Mouse (Mus musculus) urinary bladder, postnatal 14 days (tissue): ENCODE measurements at regions not wholly inside any gene's neighbourhood (a gene's known extent, or its start where the extent isn't known, plus 50 kb on each side); places are given as distances from the start of the nearest gene placed in this dataset.

ENCODE experiments used
- DNase-seq: peaks from one replicate; pipeline ENCODE4 v3.0.0; 2021; ENCODE audit warnings: low spot score

DNA sequence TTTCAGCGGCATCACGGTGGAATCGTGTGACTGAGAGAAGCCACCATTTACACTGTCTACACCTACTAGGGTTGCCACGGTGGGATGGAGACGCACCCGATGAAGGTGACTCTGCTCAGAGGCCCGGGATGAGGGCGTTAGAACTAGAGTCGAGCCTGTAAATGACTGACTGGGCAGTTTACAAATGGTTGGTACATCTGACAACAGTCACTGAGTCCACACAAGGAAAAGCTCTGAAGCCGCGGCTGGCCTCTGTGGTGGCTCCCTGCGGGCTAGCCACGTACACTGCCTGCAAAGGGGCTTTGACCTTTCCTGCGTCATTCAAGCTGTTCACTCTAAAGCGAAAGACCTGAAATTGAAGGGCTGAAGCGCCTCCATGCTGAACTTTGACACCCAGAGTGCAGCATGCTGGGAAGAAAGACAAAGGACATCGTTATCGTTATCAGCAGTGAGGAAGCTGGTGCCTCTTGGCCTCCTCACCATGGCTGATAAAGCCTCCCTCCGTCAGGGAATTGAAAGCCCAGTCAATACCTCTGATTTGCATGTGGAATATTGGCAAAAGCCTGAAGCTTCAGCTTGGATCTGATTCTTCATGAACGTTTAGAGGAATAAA lies 462.1 kb upstream of the Arglu1 start:
- DNase-seq = no peak

- DNase-seq = no peak
Observed at GRCm38 (mm10) chr8:9144362-9144761, 454.0 kb upstream of the Arglu1 start.

DNA sequence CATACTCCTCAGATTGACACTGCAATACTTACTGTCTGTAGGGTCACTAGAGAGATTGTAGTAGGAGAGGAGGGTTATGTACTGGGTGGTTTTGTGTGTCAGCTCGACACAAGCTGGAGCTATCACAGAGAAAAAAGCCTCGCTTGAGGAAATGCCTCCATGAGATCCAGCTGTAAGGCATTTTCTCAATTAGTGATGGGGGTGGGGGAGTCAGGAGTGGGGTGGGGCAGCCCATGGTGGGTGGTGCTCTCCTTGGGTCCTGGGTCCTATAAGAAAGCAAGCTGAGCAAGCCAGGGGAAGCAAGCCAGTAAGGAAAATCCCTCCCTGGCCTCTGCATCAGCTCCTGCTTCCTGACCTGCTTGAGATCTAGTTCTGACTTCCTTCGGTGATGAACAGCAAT lies 449.5 kb upstream of the Arglu1 start:
- DNase-seq = no peak

- DNase-seq = peak; percentile 32
Observed at GRCm38 (mm10) chr8:9139059-9139620, 448.8 kb upstream of the Arglu1 start.

DNA sequence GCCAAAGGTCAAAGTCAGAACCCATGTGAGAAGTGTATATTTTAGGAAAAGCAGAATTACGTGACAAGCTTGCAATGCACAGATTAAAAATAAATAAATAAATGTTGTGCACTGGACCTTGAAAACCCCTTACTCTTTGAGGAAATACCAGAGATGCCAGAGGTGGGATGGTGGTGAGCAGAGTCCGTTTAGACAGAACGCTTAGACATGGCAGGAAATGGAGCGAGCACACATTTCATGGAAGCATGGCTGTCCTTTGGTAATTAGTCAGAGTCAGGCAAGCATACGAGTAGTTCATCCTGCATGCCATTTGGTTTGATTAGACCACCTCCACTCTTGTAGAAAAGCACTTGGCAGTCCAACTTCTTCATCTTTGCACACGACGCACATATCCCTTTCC lies 443.4 kb upstream of the Arglu1 start:
- DNase-seq = no peak

DNA sequence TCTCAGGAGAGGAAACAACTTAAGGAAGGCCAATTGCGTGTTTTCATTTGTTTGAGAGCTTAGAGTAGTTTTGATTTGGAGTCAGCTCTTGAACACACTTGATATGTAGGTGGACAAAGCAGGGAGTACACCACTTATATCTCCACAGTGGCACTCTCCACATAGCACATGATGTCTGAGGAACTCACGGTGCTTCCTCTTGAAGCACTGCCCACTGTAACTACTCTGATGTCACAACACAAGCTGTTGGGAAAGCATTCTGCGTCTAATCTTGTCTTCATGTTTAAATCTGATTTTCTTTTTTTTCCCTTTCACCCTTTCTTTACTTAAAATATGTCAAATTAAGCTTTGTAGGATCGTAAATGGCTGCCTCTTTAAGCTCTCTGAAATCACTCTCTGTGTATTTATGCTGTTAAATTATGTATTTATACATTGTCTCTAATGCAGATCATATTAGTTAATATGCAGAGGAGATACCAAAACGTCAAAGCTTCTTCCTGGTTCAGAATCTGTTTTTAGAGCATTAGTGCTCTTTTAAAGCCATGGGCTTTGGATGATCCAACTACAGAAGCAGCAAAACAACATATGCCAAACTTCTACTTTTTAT lies 442.4 kb upstream of the Arglu1 start:
- no peak for DNase-seq

- no peak for DNase-seq
Observed at GRCm38 (mm10) chr8:9131249-9131648, 440.9 kb upstream of the Arglu1 start.

GRCm38 (mm10) chr8:9124503-9124902 lies 434.2 kb upstream of the Arglu1 start:
- no peak for DNase-seq

- no peak for DNase-seq
Observed at GRCm38 (mm10) chr8:9117809-9118737, 427.8 kb upstream of the Arglu1 start.

- no peak for DNase-seq
Observed at GRCm38 (mm10) chr8:9095980-9096379, 405.7 kb upstream of the Arglu1 start.

DNA sequence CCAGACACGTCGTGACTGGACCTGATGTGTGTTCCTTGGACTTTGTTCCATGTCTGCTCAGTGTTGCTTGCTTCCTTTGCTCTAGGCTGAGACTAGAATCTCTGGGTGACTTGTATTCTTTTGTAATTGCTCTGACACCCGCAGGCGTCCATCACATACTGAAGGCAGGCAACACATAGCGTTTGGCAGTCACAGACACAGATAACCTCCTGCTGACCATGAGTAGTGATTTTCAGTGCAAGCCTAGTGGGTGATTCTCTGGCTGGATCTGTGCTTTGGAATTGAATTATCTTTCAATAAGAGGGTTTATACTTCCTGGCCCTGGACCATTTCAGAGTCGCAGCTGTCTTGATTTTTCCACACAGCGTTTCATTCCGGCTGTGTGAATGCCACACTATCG lies 403.7 kb upstream of the Arglu1 start:
- DNase-seq = no peak

DNA sequence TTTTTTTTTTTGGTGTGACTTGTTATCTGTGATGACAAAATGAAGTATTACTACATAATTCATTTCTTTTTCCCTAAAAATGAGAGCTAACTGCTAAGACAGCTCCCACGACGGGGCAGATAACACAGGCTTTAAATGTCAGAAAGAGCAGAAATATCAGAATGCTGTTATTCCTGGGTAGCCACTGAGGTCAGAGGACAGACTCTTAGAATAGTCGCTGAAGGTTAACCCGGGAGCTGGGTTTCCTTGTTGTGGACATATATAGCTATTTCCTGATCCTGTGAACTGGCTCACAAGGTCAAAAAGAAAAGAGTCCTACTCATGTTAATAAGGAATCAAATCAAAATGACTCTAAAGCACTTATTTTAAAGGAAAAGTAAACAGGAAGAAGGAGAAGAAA lies 403.0 kb upstream of the Arglu1 start:
- DNase-seq = no peak

DNA sequence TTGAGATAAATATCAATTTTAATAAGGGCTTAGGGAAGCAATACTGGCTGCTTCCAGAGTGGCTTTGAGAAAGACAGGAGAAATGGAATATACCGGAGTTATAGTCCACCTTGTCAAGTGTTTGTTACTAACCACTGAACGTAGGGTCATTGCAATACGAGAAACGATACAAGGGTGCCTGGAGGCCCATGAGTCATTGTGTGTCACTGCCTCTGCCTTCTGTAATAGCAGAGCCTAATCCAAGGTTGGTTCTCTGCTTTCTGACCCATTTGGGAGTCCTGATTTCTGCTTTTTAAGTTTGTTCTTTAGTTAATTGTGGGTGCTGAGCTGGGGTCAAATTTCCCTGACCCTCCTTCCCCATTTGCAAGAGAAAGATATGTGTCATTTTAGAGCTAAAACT lies 382.4 kb upstream of the Arglu1 start:
- DNase-seq = no peak

DNA sequence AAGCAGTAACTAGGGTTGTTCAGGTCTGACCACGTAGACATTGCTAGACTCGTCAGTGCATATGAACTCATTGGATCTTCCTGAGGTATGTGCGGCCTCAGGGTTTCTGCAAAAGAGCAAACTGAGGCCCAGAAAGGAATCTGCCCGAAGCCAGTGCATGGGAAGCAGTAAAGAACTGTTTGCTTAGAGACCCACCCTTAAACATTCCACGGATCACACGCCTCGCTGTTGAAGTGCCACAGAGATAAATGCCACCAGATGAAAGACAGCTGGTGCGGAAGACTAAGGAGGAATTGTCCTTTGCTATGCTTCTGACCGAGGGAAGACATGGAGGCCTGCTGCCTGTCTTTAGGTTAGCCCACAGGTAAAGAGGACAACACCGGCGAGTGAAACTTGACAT lies 382.0 kb upstream of the Arglu1 start:
- DNase-seq = no peak

DNA sequence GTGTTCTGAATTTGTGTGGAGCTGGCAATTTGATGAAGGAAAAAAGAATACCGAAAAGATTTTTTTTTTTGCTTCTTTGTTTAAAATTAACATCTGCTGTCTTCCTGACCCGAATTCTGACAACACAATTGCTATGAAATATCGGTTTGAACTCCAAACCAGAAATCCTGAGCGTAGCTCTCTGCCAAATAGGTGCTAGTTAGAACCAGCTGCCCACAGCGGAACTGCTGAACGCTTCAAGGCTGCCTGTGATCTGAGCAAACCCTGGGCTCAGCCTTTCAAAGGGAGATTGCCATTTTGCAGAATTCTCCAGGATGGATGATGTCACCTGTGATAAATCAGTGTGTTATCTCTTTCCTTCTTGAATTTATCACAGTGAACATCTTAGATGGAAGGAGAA lies 380.6 kb upstream of the Arglu1 start:
- no peak for DNase-seq

GRCm38 (mm10) chr8:9069845-9070244 lies 379.5 kb upstream of the Arglu1 start:
- no peak for DNase-seq

DNA sequence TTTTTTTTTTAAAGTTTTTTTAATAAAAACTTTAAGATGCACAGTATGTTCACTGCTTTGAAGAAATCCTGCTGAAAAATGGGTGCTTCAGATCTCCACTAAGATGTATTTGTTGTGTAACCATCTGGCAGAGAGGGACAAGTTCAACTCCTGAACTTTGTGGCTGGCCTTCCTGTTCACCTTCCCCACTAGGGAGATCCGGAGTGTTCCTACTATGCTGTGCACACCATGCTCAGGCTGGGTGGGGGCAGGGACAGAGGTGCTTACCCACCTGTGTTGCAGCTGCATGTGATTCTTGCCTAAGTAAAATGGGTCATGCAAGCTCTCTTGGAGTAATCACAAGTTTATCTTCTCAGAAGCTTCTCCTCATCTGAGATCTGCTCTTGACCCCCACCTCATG lies 377.4 kb upstream of the Arglu1 start:
- no peak for DNase-seq

DNA sequence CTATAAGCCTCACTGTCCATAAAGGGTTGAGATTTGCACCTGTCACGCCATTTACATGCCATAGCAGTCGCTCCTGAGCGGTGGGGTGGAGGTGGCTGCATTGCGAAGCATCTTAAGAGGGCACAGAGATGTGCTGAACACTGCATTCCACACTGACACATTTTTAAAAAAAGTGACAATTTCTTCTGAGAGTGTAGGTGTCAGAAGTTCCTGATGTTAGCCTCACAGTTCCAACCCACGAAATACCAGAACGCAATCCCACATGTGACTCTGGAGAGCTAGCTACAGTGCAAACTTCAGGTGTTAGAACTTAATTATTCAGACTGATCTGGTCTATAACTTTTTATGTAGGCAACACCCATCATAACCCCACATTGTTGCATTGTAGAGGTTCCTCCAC lies 369.8 kb upstream of the Arglu1 start:
- DNase-seq = no peak

- no peak for DNase-seq
Observed at GRCm38 (mm10) chr8:9055416-9055819, 365.1 kb upstream of the Arglu1 start.

- DNase-seq = no peak
Observed at GRCm38 (mm10) chr8:9054801-9055200, 364.5 kb upstream of the Arglu1 start.

DNA sequence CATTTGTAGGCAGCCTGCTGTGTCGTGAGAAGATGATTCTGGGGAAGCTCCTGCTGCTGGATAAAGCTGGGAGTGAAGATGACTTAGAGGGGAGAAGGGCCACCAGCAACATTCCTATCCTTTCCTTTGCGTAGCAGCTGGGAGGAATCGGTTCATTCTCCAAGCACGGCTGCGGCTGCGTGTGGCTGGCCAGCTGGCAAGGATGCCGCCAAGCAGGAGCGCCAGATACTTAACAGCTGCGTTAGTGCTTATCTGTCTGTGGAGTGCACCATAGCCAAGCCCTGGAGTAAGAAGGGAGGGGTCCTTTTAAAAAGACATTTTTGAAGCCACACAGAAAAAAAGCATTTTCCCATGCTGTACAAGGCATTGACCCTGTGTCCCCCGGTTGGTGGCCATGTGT lies 361.4 kb upstream of the Arglu1 start:
- DNase-seq = peak; percentile 69

GRCm38 (mm10) chr8:9050740-9051475 lies 360.6 kb upstream of the Arglu1 start:
- no peak for DNase-seq
